Mouse (Mus musculus) G1E (cell line): ENCODE results near the gene Col28a1. TPM values are rescaled to one million over a fixed set of nuclear protein-coding genes. Genes with fewer than 3 reads are reported as not detected.

Experiments used
- ATAC-seq: 2 replicates; pipeline ENCODE4 v1.8.0; 2016; ENCODE audit warnings: mild to moderate bottlenecking; ENCODE audit not compliant: insufficient number of reproducible peaks, poor library complexity, low FRiP score, severe bottlenecking; ENCODE audit errors: extremely low read depth
- DNase-seq: peaks from one replicate; pipeline ENCODE4 v3.0.0; 2012; ENCODE audit warnings: low spot score
- H3K27me3 ChIP-seq: 2 replicates; pipeline ENCODE4 v1.6.1; 2012; ENCODE audit warnings: mild to moderate bottlenecking, low read length, inconsistent platforms; ENCODE audit not compliant: insufficient read depth
- H3K36me3 ChIP-seq: replicated peaks from 2 replicates; pipeline ENCODE3; 2012; ENCODE audit warnings: mild to moderate bottlenecking, inconsistent platforms
- H3K4me1 ChIP-seq: 2 replicates; pipeline ENCODE4 v1.6.1; 2012; ENCODE audit warnings: low read depth, low read length, inconsistent platforms, mixed read lengths; ENCODE audit not compliant: insufficient read depth
- H3K4me3 ChIP-seq: 2 replicates; pipeline ENCODE4 v1.5.1; 2012; ENCODE audit warnings: low read depth, mild to moderate bottlenecking, inconsistent platforms, low read length, moderate library complexity, mixed read lengths
- H3K9me3 ChIP-seq: replicated peaks from 2 replicates; pipeline ENCODE4 v1.6.1; 2012; ENCODE audit warnings: inconsistent platforms
- CTCF ChIP-seq: IDR thresholded peaks from 2 replicates; pipeline ENCODE4 v1.5.1; 2012; ENCODE audit warnings: low read depth, low read length, inconsistent platforms, mixed read lengths
- GATA1 ChIP-seq: IDR thresholded peaks from 2 replicates; pipeline ENCODE4 v1.6.1; 2012; ENCODE audit warnings: borderline replicate concordance, low read length, inconsistent platforms, mixed read lengths
- GATA2 ChIP-seq: IDR thresholded peaks from 2 replicates; pipeline ENCODE4 v1.6.1; 2012; ENCODE audit warnings: low read depth, low read length, inconsistent platforms, borderline replicate concordance
- POLR2AphosphoS5 ChIP-seq: IDR thresholded peaks from 2 replicates; pipeline ENCODE4 v1.6.1; 2012; ENCODE audit warnings: low read depth, low read length, inconsistent platforms; ENCODE audit not compliant: insufficient replicate concordance
- TAL1 ChIP-seq: conservative IDR thresholded peaks from 2 replicates; pipeline ENCODE4 v1.6.1; 2012; ENCODE audit warnings: low read depth, low read length, inconsistent platforms, mixed read lengths
- polyA plus RNA-seq: library from polyadenylated mRNA; stranded (reverse); fragments of >175 nt; gene quantifications from 2 replicates; pipeline ENCODE4 v1.2.3, GENCODE M21; 2012
- total RNA-seq, 2 experiments: library from RNA; stranded (forward) in 1 of 2; stranded (reverse) in 1 of 2; fragments of 200-1000 nt in 1 of 2; fragments of >200 nt in 1 of 2; fragmentation: Nextera tagmentation in 1 of 2; gene quantifications; 2 replicates each; pipeline ENCODE4 v1.2.3; 2014 to 2017

Gene Col28a1
- total RNA-seq (2014; fragmentation: Nextera tagmentation) (not detected in 2 replicates), total RNA-seq (2017) (0.12 and 1.1 TPM in 2 replicates), polyA plus RNA-seq (not detected in 2 replicates)

- Histone ChIP-seq H3K4me1 (no peaks in the 10 kb centered on the region), H3K27me3 (peaks cover 3% of the 10 kb centered on the region; the same call in 1 of the 2 replicates), H3K9me3 (0 out of 2 replicates have a peak, but pooled peaks cover 3% of the 10 kb centered on the region), H3K36me3 (no peaks in the 10 kb centered on the region), H3K4me3 (no peak within 1 kb of the TSS)
- TF ChIP-seq POLR2AphosphoS5 (no peak), CTCF (no peak), GATA2 (no peak), GATA1 (no peak), TAL1 (no peak)
- DNase-seq (no peak), ATAC-seq (no peak)
These were observed at the start of gene Col28a1 for GRCm38 (mm10) chr6:8192517-8192916. TSS of gene Col28a1 (minus strand) at chr6:8192617.

- ATAC-seq (no peak), DNase-seq (no peak)
- no peak overlapping the region for H3K4me3 ChIP-seq
- no peaks in the 10 kb centered on the region for H3K4me1 ChIP-seq
- peaks cover 52% of the 10 kb centered on the region for H3K36me3 ChIP-seq
- H3K9me3 ChIP-seq: no peaks in the 10 kb centered on the region
- TF ChIP-seq CTCF (no peak), GATA1 (no peak), GATA2 (no peak), POLR2AphosphoS5 (no peak), TAL1 (no peak)
- no peaks in the 10 kb centered on the region for H3K27me3 ChIP-seq
These were observed 36.2 kb upstream of the Col28a1 start for GRCm38 (mm10) chr6:8228596-8228995.

GRCm38 (mm10) chr6:8227035-8227434, 34.6 kb upstream of the Col28a1 start:
- H3K4me1 ChIP-seq: no peaks in the 10 kb centered on the region
- no peaks in the 10 kb centered on the region for H3K9me3 ChIP-seq
- no peak overlapping the region for H3K4me3 ChIP-seq
- TF ChIP-seq POLR2AphosphoS5 (no peak), CTCF (no peak), GATA1 (no peak)
- no peaks in the 10 kb centered on the region for H3K27me3 ChIP-seq
- no peak for DNase-seq
- ATAC-seq: no peak
- H3K36me3 ChIP-seq: peaks cover 45% of the 10 kb centered on the region

- no peak for ATAC-seq
These were observed 18.2 kb upstream of the Col28a1 start for GRCm38 (mm10) chr6:8210661-8211060.

GRCm38 (mm10) chr6:8209866-8210186, 17.4 kb upstream of the Col28a1 start:
- ATAC-seq (no peak), DNase-seq (no peak)
- Histone ChIP-seq H3K27me3 (no peaks in the 10 kb centered on the region), H3K9me3 (peaks cover 5% of the 10 kb centered on the region; the same call in 1 of the 2 replicates), H3K4me3 (peak overlapping the region; percentile 81), H3K4me1 (no peaks in the 10 kb centered on the region), H3K36me3 (peaks cover 16% of the 10 kb centered on the region)
- TF ChIP-seq CTCF: no peak

More at GRCm38 (mm10) chr6:8210661-8211060, 18.2 kb upstream of the Col28a1 start:
- TF ChIP-seq GATA1 (no peak), GATA2 (no peak), TAL1 (no peak)
- Histone ChIP-seq H3K9me3 (peaks cover 5% of the 10 kb centered on the region; the same call in 1 of the 2 replicates), H3K4me3 (no peak overlapping the region; the same call in 1 of the 2 replicates), H3K27me3 (no peaks in the 10 kb centered on the region), H3K36me3 (peaks cover 24% of the 10 kb centered on the region), H3K4me1 (no peaks in the 10 kb centered on the region)
- DNase-seq: no peak

- peak; percentile 85 for ATAC-seq
- Histone ChIP-seq H3K9me3 (peaks cover 5% of the 10 kb centered on the region; the same call in 1 of the 2 replicates), H3K4me3 (peak within 1 kb of the TSS; percentile 81), H3K4me1 (no peaks in the 10 kb centered on the region), H3K27me3 (no peaks in the 10 kb centered on the region), H3K36me3 (peaks cover 13% of the 10 kb centered on the region)
- TF ChIP-seq CTCF: no peak
- no peak for TF ChIP-seq GATA2
- no peak for TF ChIP-seq POLR2AphosphoS5
- TF ChIP-seq GATA1: no peak
- no peak for TF ChIP-seq TAL1
- DNase-seq: peak; percentile 91
These were observed 16.8 kb upstream of the Col28a1 start, which contains the start of gene Mios for GRCm38 (mm10) chr6:8209047-8209865. TSS of gene Mios (plus strand) at chr6:8209222.

GRCm38 (mm10) chr6:8189917-8190316, 2.5 kb downstream of the Col28a1 start:
- Histone ChIP-seq H3K4me1 (no peaks in the 10 kb centered on the region), H3K4me3 (no peak overlapping the region), H3K27me3 (peaks cover 3% of the 10 kb centered on the region; the same call in 1 of the 2 replicates), H3K9me3 (no peaks in the 10 kb centered on the region), H3K36me3 (no peaks in the 10 kb centered on the region)
- no peak for ATAC-seq
- TF ChIP-seq GATA1: no peak
- no peak for TF ChIP-seq GATA2
- TF ChIP-seq TAL1: no peak
- TF ChIP-seq CTCF: no peak
- no peak for TF ChIP-seq POLR2AphosphoS5
- DNase-seq: no peak
